Mouse (Mus musculus) cerebellum, adult 11-12 months (tissue): ENCODE data around the gene Trim41.
A peak's percentile ranks its signal among the peaks of the same experiment; 100 is the strongest.

Experiments used
- DNase-seq: peaks from one replicate; pipeline ENCODE4 v3.0.0; 2022

Trim41 gene

GRCm38 (mm10) chr11:48788311-48789089 lies 28.7 kb downstream of the Trim41 start:
- peak; percentile 76 for DNase-seq

DNA sequence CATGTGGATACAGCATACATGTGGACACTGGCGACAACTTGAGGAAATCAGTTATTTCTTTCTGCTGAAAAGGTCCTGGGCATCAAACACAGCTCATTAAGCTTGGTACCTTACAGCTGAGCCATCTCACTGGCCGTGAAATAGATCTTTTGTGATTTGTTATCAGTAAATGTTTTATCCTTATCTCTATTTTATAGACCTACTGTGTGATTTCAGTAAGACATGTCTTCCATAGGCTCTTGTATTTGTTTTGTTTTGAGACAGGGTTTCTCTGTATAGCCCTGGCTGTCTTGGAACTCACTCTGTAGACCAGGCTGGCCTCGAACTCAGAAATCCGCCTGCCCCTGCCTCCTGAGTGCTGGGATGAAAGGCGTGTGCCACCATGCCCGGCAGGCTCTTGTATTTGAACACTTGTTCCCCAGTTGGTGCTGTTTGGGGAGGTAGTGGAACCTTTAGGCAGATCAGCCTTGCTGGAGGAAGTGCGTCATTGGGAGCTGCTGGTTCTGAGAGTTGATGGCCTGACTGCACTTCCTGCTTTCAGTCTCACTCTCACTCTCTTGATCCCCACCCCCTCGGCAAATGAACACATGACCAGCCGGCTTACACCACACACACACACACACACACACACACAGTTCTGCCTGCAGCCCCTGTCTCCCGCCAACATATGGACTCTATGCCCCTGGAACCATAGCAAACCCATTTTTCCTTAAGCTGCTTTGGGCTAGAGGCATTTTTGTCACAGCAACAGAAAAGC lies 29.5 kb downstream of the Trim41 start:
- DNase-seq, result no peak

DNA sequence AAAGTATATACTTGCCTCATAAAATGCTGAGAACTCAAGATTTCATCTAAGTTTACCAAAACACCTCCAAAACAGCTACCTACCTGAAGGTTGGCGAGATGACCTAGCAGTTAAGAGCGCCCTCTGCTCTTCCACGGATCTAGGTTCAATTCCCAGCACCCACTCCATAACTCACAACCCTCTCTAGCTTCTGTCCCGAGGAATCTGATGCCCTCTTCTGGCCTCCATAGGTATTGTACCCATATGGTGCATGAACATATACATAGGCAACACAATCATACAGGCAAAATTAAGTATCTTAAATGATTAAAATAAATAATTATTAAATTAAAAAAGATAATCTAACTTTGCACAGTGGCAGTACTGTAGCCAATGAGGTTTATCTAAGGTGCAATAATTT lies 34.9 kb downstream of the Trim41 start:
- no peak for DNase-seq

DNA sequence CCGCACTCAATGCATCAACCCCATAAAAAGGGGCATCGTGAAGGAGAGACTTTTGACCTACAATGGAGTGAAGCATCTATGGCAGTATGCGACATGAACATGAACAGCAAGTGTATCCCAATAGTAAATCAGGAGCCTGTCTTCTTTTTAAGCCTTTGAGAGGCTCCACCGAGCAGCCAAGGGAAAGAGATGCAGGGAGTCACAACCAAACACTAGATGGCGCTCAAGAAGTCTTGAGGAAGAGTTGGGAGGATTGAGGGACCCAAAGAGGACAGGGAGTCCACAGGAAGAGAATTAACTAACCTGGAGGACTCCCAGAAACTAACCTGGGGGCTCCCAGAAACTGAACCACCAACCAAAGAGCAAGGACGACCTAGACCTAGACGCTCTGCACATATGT lies 37.7 kb downstream of the Trim41 start:
- DNase-seq, result no peak

GRCm38 (mm10) chr11:48777303-48777702 lies 39.9 kb downstream of the Trim41 start:
- no peak for DNase-seq

DNA sequence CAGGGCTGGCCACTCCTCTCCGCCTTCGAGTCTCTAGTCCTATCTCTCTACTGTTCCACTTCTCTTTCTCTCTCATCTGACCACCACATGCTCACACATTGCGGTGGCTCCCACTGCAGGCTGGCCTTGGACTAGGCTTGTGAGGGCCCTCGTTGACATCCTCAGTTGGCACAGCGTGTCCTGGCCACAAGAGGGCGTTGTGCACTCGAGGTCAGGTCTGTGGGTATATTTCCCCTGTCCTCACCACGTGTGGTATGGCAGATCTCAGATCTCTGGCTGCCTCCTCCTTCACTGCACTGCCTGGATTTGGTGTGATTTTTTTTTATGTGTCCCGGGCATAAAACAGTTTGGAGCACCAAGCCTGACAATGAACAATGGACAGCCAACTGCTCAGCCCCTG lies 40.5 kb downstream of the Trim41 start:
- no peak for DNase-seq

DNA sequence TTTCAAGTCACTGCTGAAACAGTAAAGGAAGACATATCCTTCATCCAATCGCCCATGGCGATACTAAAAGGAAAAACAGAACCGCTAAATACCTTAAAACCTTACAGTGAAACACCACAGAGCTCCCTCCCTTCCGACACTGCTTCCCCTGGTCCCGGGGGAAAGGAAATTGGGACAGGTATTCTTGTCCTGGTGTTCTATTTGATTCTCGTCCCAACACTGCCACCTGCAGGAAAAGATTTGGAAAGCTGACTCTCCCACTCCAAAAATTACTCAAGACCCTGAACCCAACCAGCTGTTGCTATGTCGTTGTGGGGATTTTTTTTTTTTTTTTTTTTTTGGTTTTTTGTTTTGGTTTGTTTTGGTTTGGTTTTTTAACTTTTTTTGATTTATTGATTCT lies 41.7 kb downstream of the Trim41 start:
- no peak for DNase-seq

- DNase-seq, result no peak
Measured at GRCm38 (mm10) chr11:48774443-48775298, 42.5 kb downstream of the Trim41 start.

DNA sequence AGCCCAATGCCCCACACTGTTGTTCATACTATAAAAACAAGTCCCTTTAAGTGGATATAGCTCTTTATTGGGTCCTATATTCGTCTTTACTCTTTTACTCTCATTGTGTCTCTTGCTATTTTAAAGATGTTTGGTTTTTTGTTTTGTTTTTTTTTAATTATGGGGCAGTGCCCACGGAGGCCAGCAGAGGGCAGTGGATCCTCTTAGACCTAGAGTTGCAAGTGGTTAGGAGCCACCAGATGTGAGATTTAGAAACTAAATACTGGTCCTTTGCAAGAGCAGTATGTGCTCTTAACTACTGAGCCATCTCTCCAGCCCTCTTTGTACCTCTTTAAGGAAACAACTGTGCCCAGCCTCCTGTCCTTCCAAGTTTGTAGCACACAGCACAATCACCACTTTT lies 45.5 kb downstream of the Trim41 start:
- no peak for DNase-seq

DNA sequence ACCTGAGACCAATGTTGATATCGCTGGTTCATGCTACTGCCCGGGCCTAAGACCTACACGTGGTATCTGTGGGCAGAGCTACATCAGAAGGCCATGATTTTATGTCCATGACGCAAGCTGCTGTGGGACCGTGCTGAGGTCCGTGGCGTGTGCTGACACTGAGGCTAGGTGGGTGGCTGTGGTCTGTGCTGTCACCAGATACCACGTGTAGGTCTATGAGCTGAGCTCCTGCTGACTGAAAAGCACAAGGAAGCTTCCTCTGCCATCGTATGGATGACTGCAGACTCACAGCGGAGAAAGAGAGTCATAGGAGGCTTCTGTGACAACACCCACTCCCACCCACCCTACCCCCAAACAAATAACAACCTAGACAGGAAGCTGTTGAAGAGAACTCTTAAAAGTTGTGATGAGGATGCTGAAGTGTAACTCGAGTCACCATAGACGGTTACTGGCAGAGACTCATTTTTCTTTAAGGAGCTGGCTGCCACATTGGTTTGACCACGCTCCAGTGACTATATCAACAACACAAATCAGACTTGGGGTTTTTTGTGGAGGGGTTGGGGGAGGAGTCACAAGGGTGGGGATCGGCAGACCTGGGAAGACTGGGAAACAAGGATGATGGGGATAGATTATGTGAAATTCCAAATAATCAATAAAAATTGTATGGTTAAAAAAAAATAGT lies 49.8 kb downstream of the Trim41 start:
- no peak for DNase-seq

GRCm38 (mm10) chr11:48764119-48764518 lies 53.0 kb downstream of the Trim41 start:
- DNase-seq, result no peak

- no peak for DNase-seq
Measured at GRCm38 (mm10) chr11:48759021-48759420, 58.1 kb downstream of the Trim41 start.
